Mouse (Mus musculus) frontal cortex, adult 2 months (tissue): ENCODE results near the gene Ncs1. TPM values are rescaled to one million over a fixed set of nuclear protein-coding genes. Genes with fewer than 3 reads are reported as not detected.

ENCODE experiments used
- DNase-seq, 2 experiments: peaks; one replicate each; pipeline ENCODE4 v3.0.0; 2022; ENCODE audit warnings: low spot score in 1 of 2; ENCODE audit errors: extremely low spot score in 1 of 2
- polyA plus RNA-seq: library from polyadenylated mRNA; depleted of rRNA; stranded (reverse); fragments of >200 nt; gene quantifications from 2 replicates; pipeline ENCODE4 v1.2.3, GENCODE M21; 2012

The Ncs1 gene
- polyA plus RNA-seq, 1 experiment = 159 TPM

GRCm38 (mm10) chr2:31271071-31271470, 25.4 kb downstream of the Ncs1 start:
- DNase-seq = no peak

- no peak for DNase-seq
Observed at GRCm38 (mm10) chr2:31274993-31275392, 29.4 kb downstream of the Ncs1 start.

- DNase-seq = peak in 1 of 2 experiments; percentile 69
Observed at GRCm38 (mm10) chr2:31277810-31278209, 32.2 kb downstream of the Ncs1 start.

- DNase-seq = peak in 1 of 2 experiments; percentile 66
Observed at GRCm38 (mm10) chr2:31278483-31278882, 32.9 kb downstream of the Ncs1 start.

- no peak for DNase-seq
Observed at GRCm38 (mm10) chr2:31281138-31281537, 35.5 kb downstream of the Ncs1 start.

GRCm38 (mm10) chr2:31282266-31282665, 36.6 kb downstream of the Ncs1 start:
- no peak for DNase-seq

GRCm38 (mm10) chr2:31282880-31283279, 37.3 kb downstream of the Ncs1 start:
- no peak for DNase-seq

- no peak for DNase-seq
Observed at GRCm38 (mm10) chr2:31284531-31284930, 38.9 kb downstream of the Ncs1 start.

GRCm38 (mm10) chr2:31291421-31291820, 45.8 kb downstream of the Ncs1 start:
- peak in 1 of 2 experiments; percentile 83 for DNase-seq

GRCm38 (mm10) chr2:31294985-31295384, 49.4 kb downstream of the Ncs1 start:
- DNase-seq = peak in 1 of 2 experiments; percentile 92

- no peak for DNase-seq
Observed at GRCm38 (mm10) chr2:31296395-31296794, 50.8 kb downstream of the Ncs1 start.

GRCm38 (mm10) chr2:31297602-31298268, 52.1 kb downstream of the Ncs1 start:
- DNase-seq = peak in 1 of 2 experiments; percentile 74

GRCm38 (mm10) chr2:31298814-31299213, 53.2 kb downstream of the Ncs1 start:
- DNase-seq = no peak

GRCm38 (mm10) chr2:31299266-31299665, 53.6 kb downstream of the Ncs1 start:
- DNase-seq = peak in 1 of 2 experiments; percentile 69

GRCm38 (mm10) chr2:31299996-31300395, 54.4 kb downstream of the Ncs1 start:
- no peak for DNase-seq

GRCm38 (mm10) chr2:31303177-31303576, 57.6 kb downstream of the Ncs1 start:
- DNase-seq = no peak

GRCm38 (mm10) chr2:31304191-31304590, 58.6 kb downstream of the Ncs1 start:
- DNase-seq = no peak

GRCm38 (mm10) chr2:31304801-31305665, 59.4 kb downstream of the Ncs1 start:
- no peak for DNase-seq

GRCm38 (mm10) chr2:31305684-31306083, 60.1 kb downstream of the Ncs1 start:
- DNase-seq = peak in 1 of 2 experiments; percentile 51

GRCm38 (mm10) chr2:31308257-31308656, 62.6 kb downstream of the Ncs1 start:
- no peak for DNase-seq

- no peak for DNase-seq
Observed at GRCm38 (mm10) chr2:31309549-31309948, 63.9 kb downstream of the Ncs1 start.

GRCm38 (mm10) chr2:31314007-31314465, 68.4 kb downstream of the Ncs1 start, which contains the start of gene Hmcn2:
Hmcn2 (plus strand) TSS chr2:31314415.
- DNase-seq = no peak
